Mouse (Mus musculus) heart, postnatal 14 days (tissue): ENCODE results near the gene Rtl8c. TPM values are rescaled to one million over a fixed set of nuclear protein-coding genes. Genes with fewer than 3 reads are reported as not detected.
"Not testable (repeated sequence)": the region's sequence is repeated elsewhere in the genome, so short reads cannot be mapped to it uniquely, and the experiment has no call there.

ENCODE experiments used
- DNase-seq, 2 experiments: peaks; one replicate each; pipeline ENCODE4 v3.0.0; 2021 to 2022
- intact Hi-C: fragments of 180-260 bp; cut with DNase I; formaldehyde crosslinking; loops from one replicate; pipeline ENCODE4 v1.15.1; 2025
- long read RNA-seq, 2 experiments: library from polyadenylated mRNA; stranded (forward); transcript quantifications; one replicate each; pipeline ENCODE4 v2.0.0; 2021
- total RNA-seq, 2 experiments: library from RNA; stranded (reverse); gene quantifications; 2 replicates each; pipeline ENCODE4 v1.2.3; 2021

Rtl8c gene
- 10 to 100 TPM; 18.9 to 27.0 TPM for total RNA-seq
- long read RNA-seq, experiment 1, partial matches to known transcripts = 0 of 6 reads
- long read RNA-seq, experiment 1, other reads (novel, unspliced or antisense) = 5 of 6 reads
- long read RNA-seq, experiment 2, partial matches to known transcripts = 0 of 9 reads
- long read RNA-seq, experiment 2, other reads (novel, unspliced or antisense) = 6 of 9 reads

- DNase-seq = peak; percentile 58 to 59
- intact Hi-C loops = loop anchor here (5.0 kb wide), 1 partner anchor 65 kb away; the partner anchor contains the start of gene Rtl8b
Observed at GRCm38 (mm10) chrX:53607242-53608121, at the start of gene Rtl8c. Rtl8c (plus strand) TSS chrX:53608032.

GRCm38 (mm10) chrX:53579311-53579710 lies 28.5 kb upstream of the Rtl8c start:
- intact Hi-C loops = no loop called here
- DNase-seq = no peak

- DNase-seq, intact Hi-C loops: not testable (repeated sequence)
Observed at GRCm38 (mm10) chrX:53581407-53581806, 26.4 kb upstream of the Rtl8c start.

- DNase-seq, intact Hi-C loops: not testable (repeated sequence)
Observed at GRCm38 (mm10) chrX:53583404-53583803, 24.4 kb upstream of the Rtl8c start.

- DNase-seq = peak; percentile 36 to 70
Observed at GRCm38 (mm10) chrX:53599993-53600392, 7.8 kb upstream of the Rtl8c start.

GRCm38 (mm10) chrX:53606176-53606575 lies 1.7 kb upstream of the Rtl8c start:
- intact Hi-C loops = loop anchor here (5.0 kb wide), 1 partner anchor 66 kb away; the partner anchor contains the start of gene Rtl8b
- DNase-seq = not testable (repeated sequence)

More at GRCm38 (mm10) chrX:53599993-53600392, 7.8 kb upstream of the Rtl8c start:
- intact Hi-C loops = not testable (repeated sequence)

GRCm38 (mm10) chrX:53608122-53608813 lies 436 bp downstream of the Rtl8c start:
- intact Hi-C loops = loop anchor here (5.0 kb wide), 1 partner anchor 64 kb away; the partner anchor contains the start of gene Rtl8b
- DNase-seq = no peak

GRCm38 (mm10) chrX:53608879-53609278 lies 1.0 kb downstream of the Rtl8c start, which contains the start of gene Gm14597:
Gm14597 (minus strand) TSS chrX:53608979.
- DNase-seq = not testable (repeated sequence)
- intact Hi-C loops = loop anchor here (5.0 kb wide), 1 partner anchor 63 kb away; the partner anchor contains the start of gene Rtl8b

GRCm38 (mm10) chrX:53610571-53610970 lies 2.7 kb downstream of the Rtl8c start:
- peak; percentile 53 to 82 for DNase-seq

GRCm38 (mm10) chrX:53611395-53611794 lies 3.6 kb downstream of the Rtl8c start:
- intact Hi-C loops, DNase-seq: not testable (repeated sequence)

More at GRCm38 (mm10) chrX:53610571-53610970, 2.7 kb downstream of the Rtl8c start:
- intact Hi-C loops = no loop called here

- intact Hi-C loops, DNase-seq: not testable (repeated sequence)
Observed at GRCm38 (mm10) chrX:53638107-53638506, 30.3 kb downstream of the Rtl8c start.

GRCm38 (mm10) chrX:53642604-53642979 lies 34.8 kb downstream of the Rtl8c start:
- intact Hi-C loops, DNase-seq: not testable (repeated sequence)

- intact Hi-C loops = not testable (repeated sequence)
Observed at GRCm38 (mm10) chrX:53642980-53643961, 35.4 kb downstream of the Rtl8c start, which contains the start of gene Rtl8a. Rtl8a (minus strand) TSS chrX:53643682.

GRCm38 (mm10) chrX:53645885-53646284 lies 38.1 kb downstream of the Rtl8c start:
- no peak for DNase-seq
- intact Hi-C loops = no loop called here

More at GRCm38 (mm10) chrX:53642980-53643961, 35.4 kb downstream of the Rtl8c start, which contains the start of gene Rtl8a:
- peak; percentile 82 to 86 for DNase-seq

- intact Hi-C loops, DNase-seq: not testable (repeated sequence)
Observed at GRCm38 (mm10) chrX:53652917-53653316, 45.1 kb downstream of the Rtl8c start.
